Mouse (Mus musculus) CH12.LX (cell line): ENCODE results near the gene Pgm5. TPM values are rescaled to one million over a fixed set of nuclear protein-coding genes. Genes with fewer than 3 reads are reported as not detected.

Experiments used
- DNase-seq: peaks from one replicate; pipeline ENCODE4 v3.0.0-alpha.2; 2013; ENCODE audit errors: extremely low read depth
- H3K27ac ChIP-seq: 2 replicates; pipeline ENCODE4 v1.5.1; 2012; ENCODE audit warnings: low read depth, mild to moderate bottlenecking, control low read depth, moderate library complexity; ENCODE audit not compliant: insufficient read depth
- H3K27me3 ChIP-seq: replicated peaks from 2 replicates; pipeline ENCODE3; 2012; ENCODE audit warnings: inconsistent platforms
- H3K36me3 ChIP-seq, 2 experiments: replicated peaks in 1 of 2; 2 replicates each; pipeline versions ENCODE3 to v1.6.1; 2012; ENCODE audit warnings: inconsistent platforms in 1 of 2, low read length in 1 of 2, mild to moderate bottlenecking in 1 of 2, mixed read lengths in 1 of 2, moderate library complexity in 1 of 2; ENCODE audit not compliant: control insufficient read depth in 1 of 2, insufficient read depth in 1 of 2
- H3K4me1 ChIP-seq, 2 experiments: 2 replicates each; pipeline ENCODE4 v1.6.1; 2012; ENCODE audit warnings: inconsistent platforms in 1 of 2, moderate library complexity in 1 of 2; ENCODE audit not compliant: insufficient read depth in 2 of 2, control insufficient read depth in 1 of 2
- H3K4me2 ChIP-seq: 2 replicates; pipeline ENCODE4 v1.6.1; 2012; ENCODE audit warnings: low read depth, mild to moderate bottlenecking, control low read depth; ENCODE audit not compliant: poor library complexity, insufficient read depth, severe bottlenecking
- H3K4me3 ChIP-seq, 3 experiments: fragments of 150-350 bp in 1 of 3; sonication (generic) in 1 of 3; replicated peaks in 1 of 3; 2 replicates each; pipeline versions ENCODE3 to v1.5.1; 2011 to 2012; ENCODE audit warnings: low read depth in 2 of 3, low read length in 2 of 3, mild to moderate bottlenecking in 2 of 3, moderate library complexity in 2 of 3, control low read depth in 1 of 3, improper control_type of control experiment in 1 of 3, inconsistent platforms in 1 of 3, mixed read lengths in 1 of 3; ENCODE audit not compliant: poor library complexity in 1 of 3
- H3K79me2 ChIP-seq: replicated peaks from 2 replicates; pipeline ENCODE4 v1.6.1; 2012; ENCODE audit warnings: mild to moderate bottlenecking, moderate library complexity; ENCODE audit not compliant: control insufficient read depth, poor library complexity, insufficient read depth, severe bottlenecking; ENCODE audit errors: extremely low read depth
- H3K9ac ChIP-seq: 2 replicates; pipeline ENCODE4 v1.6.1; 2012; ENCODE audit warnings: low read depth, mild to moderate bottlenecking, control low read depth, moderate library complexity; ENCODE audit not compliant: insufficient read depth
- H3K9me3 ChIP-seq: replicated peaks from 2 replicates; pipeline ENCODE3; 2012; ENCODE audit warnings: low read length, inconsistent platforms, mixed read lengths
- BHLHE40 ChIP-seq: IDR thresholded peaks from 2 replicates; pipeline ENCODE4 v1.6.1; 2011; ENCODE audit warnings: mild to moderate bottlenecking, low read depth, low read length, improper control_type of control experiment
- CHD1 ChIP-seq: IDR thresholded peaks from 2 replicates; pipeline ENCODE4 v1.6.1; 2012; ENCODE audit warnings: low read depth, low read length, improper control_type of control experiment, inconsistent platforms
- CHD2 ChIP-seq: IDR thresholded peaks from 2 replicates; pipeline ENCODE4 v1.6.1; 2011; ENCODE audit warnings: low read length, improper control_type of control experiment
- CTCF ChIP-seq, 2 experiments: IDR thresholded peaks in 1 of 2; conservative IDR thresholded peaks in 1 of 2; 2 replicates each; pipeline ENCODE4 v1.5.1; 2011 to 2012; ENCODE audit warnings: low read depth in 2 of 2, low read length in 2 of 2, improper control_type of control experiment in 1 of 2, inconsistent platforms in 1 of 2, mild to moderate bottlenecking in 1 of 2, moderate library complexity in 1 of 2
- E2F4 ChIP-seq: IDR thresholded peaks from 2 replicates; pipeline ENCODE4 v1.6.1; 2011; ENCODE audit warnings: low read depth, low read length, improper control_type of control experiment; ENCODE audit not compliant: insufficient replicate concordance
- ELF1 ChIP-seq: IDR thresholded peaks from 2 replicates; pipeline ENCODE4 v1.6.1; 2014; ENCODE audit warnings: low read depth, mild to moderate bottlenecking, inconsistent platforms, low read length, improper control_type of control experiment
- EP300 ChIP-seq: IDR thresholded peaks from 2 replicates; pipeline ENCODE4 v1.6.1; 2011; ENCODE audit warnings: low read length, improper control_type of control experiment
- GABPA ChIP-seq: IDR thresholded peaks from 2 replicates; pipeline ENCODE4 v1.6.1; 2012; ENCODE audit warnings: low read depth, low read length, improper control_type of control experiment, inconsistent platforms; ENCODE audit not compliant: insufficient replicate concordance
- IRF4 ChIP-seq: IDR thresholded peaks from 2 replicates; pipeline ENCODE4 v1.6.1; 2014; ENCODE audit warnings: low read depth, mild to moderate bottlenecking, inconsistent platforms, low read length, improper control_type of control experiment
- JUN ChIP-seq: IDR thresholded peaks from 2 replicates; pipeline ENCODE4 v1.6.1; 2011; ENCODE audit warnings: low read depth, mild to moderate bottlenecking, low read length, improper control_type of control experiment, moderate library complexity; ENCODE audit not compliant: insufficient read depth
- MAZ ChIP-seq: IDR thresholded peaks from 2 replicates; pipeline ENCODE4 v1.6.1; 2012; ENCODE audit warnings: low read depth, mild to moderate bottlenecking, inconsistent platforms, low read length, improper control_type of control experiment, moderate library complexity
- MEF2A ChIP-seq: IDR thresholded peaks from 2 replicates; pipeline ENCODE4 v1.6.1; 2014; ENCODE audit warnings: low read depth, mild to moderate bottlenecking, inconsistent platforms, low read length, improper control_type of control experiment, borderline replicate concordance
- MYC ChIP-seq: IDR thresholded peaks from 2 replicates; pipeline ENCODE4 v1.6.1; 2011; ENCODE audit warnings: low read depth, mild to moderate bottlenecking, improper control_type of control experiment, low read length
- POLR2A ChIP-seq: IDR thresholded peaks from 2 replicates; pipeline ENCODE4 v1.6.1; 2011; ENCODE audit warnings: low read depth, mild to moderate bottlenecking, improper control_type of control experiment, low read length
- RCOR1 ChIP-seq: conservative IDR thresholded peaks from 2 replicates; pipeline ENCODE4 v1.6.1; 2012; ENCODE audit warnings: low read depth, mild to moderate bottlenecking, inconsistent platforms, low read length, improper control_type of control experiment
- USF2 ChIP-seq: conservative IDR thresholded peaks from 2 replicates; pipeline ENCODE4 v1.6.1; 2011; ENCODE audit warnings: low read depth, low read length, improper control_type of control experiment
- ZKSCAN1 ChIP-seq: IDR thresholded peaks from 2 replicates; pipeline ENCODE4 v1.6.1; 2012; ENCODE audit warnings: low read depth, inconsistent platforms, low read length, improper control_type of control experiment, borderline replicate concordance
- ZMIZ1 ChIP-seq: IDR thresholded peaks from 2 replicates; pipeline ENCODE4 v1.6.1; 2012; ENCODE audit warnings: low read depth, mild to moderate bottlenecking, inconsistent platforms, low read length, improper control_type of control experiment
- dilution Hi-C: fragments of 300-500 bp; cut with MboI; formaldehyde crosslinking; loops from 2 replicates; pipeline ENCODE4 v1.14.3; 2020; ENCODE audit warnings: low sequenced_read_pairs; ENCODE audit not compliant: extremely low pct_unique_long_range_greater_than_20kb, extremely low pct_ligation_motif_present
- in situ Hi-C: fragments of 300-500 bp; cut with MboI; formaldehyde crosslinking; loops from 3 replicates; pipeline ENCODE4 v1.14.3; 2019; ENCODE audit warnings: low sequenced_read_pairs, low pct_ligation_motif_present, low pct_unique_long_range_greater_than_20kb, mixed read lengths
- polyA plus RNA-seq: library from polyadenylated mRNA; unstranded; fragments of >175 nt; gene quantifications from 2 replicates; pipeline ENCODE4 v1.2.1, GENCODE M21; 2012; ENCODE audit warnings: low read depth; ENCODE audit not compliant: insufficient read length
- total RNA-seq, 2 experiments: library from RNA; depleted of rRNA; stranded (reverse); fragments of 300-350 nt in 1 of 2; fragments of >200 nt in 1 of 2; gene quantifications; 2 replicates each; pipeline ENCODE4 v1.2.3; 2012 to 2014

Pgm5 gene
- total and polyA plus RNA-seq, 3 experiments: not detected

GRCm38 (mm10) chr19:24908385-24909155 is 46.9 kb upstream of the Pgm5 start:
- Histone ChIP-seq H3K4me3 (no peak overlapping the region), H3K9me3 (no peaks in the 10 kb centered on the region), H3K79me2 (no peaks in the 10 kb centered on the region), H3K9ac (no peak overlapping the region), H3K36me3 (no peaks in the 10 kb centered on the region), H3K4me2 (no peak overlapping the region), H3K27me3 (no peaks in the 10 kb centered on the region), H3K4me1 (no peaks in the 10 kb centered on the region), H3K27ac (no peak overlapping the region)
- TF ChIP-seq CHD1 (no peak), ZKSCAN1 (no peak), E2F4 (no peak), JUN (no peak), USF2 (no peak), IRF4 (no peak), POLR2A (no peak), GABPA (no peak), MAZ (no peak), CTCF (conservative IDR thresholded peaks at IDR 0.05 in 1 of 2, IDR thresholded peaks at IDR 0.05 in 1 of 2; ENCODE audit: low read depth in 2 of 2, low read length in 2 of 2) (no peak), ZMIZ1 (no peak), MYC (no peak), BHLHE40 (no peak), RCOR1 (no peak), EP300 (no peak)
- no peak for DNase-seq
- dilution Hi-C loops (no loop called here), in situ Hi-C loops (no loop called here)

- TF ChIP-seq ZKSCAN1: no peak
- TF ChIP-seq RCOR1: no peak
- TF ChIP-seq MYC: no peak
- no peak for TF ChIP-seq CHD2
- TF ChIP-seq CTCF (conservative IDR thresholded peaks at IDR 0.05 in 1 of 2, IDR thresholded peaks at IDR 0.05 in 1 of 2; ENCODE audit: low read depth in 2 of 2, low read length in 2 of 2): no peak
- no peak for TF ChIP-seq GABPA
- no peak for TF ChIP-seq ELF1
- TF ChIP-seq ZMIZ1: no peak
- TF ChIP-seq USF2: no peak
- no peak for TF ChIP-seq MEF2A
- no peak for TF ChIP-seq BHLHE40
- no peak for TF ChIP-seq IRF4
- no peak for DNase-seq
- dilution Hi-C loops: no loop called here
- Histone ChIP-seq H3K4me1 (no peaks in the 10 kb centered on the region), H3K4me2 (no peak overlapping the region), H3K4me3 (no peak overlapping the region), H3K9ac (no peak overlapping the region), H3K9me3 (no peaks in the 10 kb centered on the region), H3K27ac (no peak overlapping the region), H3K79me2 (no peaks in the 10 kb centered on the region), H3K27me3 (no peaks in the 10 kb centered on the region), H3K36me3 (no peaks in the 10 kb centered on the region)
- in situ Hi-C loops: no loop called here
Observed at GRCm38 (mm10) chr19:24907655-24908054, 46.0 kb upstream of the Pgm5 start.
